Mouse (Mus musculus): Measurements from ENCODE around the gene Arid3a. TPM values are rescaled to one million over a fixed set of nuclear protein-coding genes. Genes with fewer than 3 reads are reported as not detected.
"Not testable (repeated sequence)": the region's sequence is repeated elsewhere in the genome, so short reads cannot be mapped to it uniquely, and the experiment has no call there.

Gene Arid3a
- polyA plus RNA-seq, 1 experiment from 2014 or later: 3.2 TPM

- Histone ChIP-seq H3K9me3 (no peaks in the 10 kb centered on the region), H3K36me3 (peaks cover 6% of the 10 kb centered on the region; the same call in 1 of the 2 replicates), H3K27ac (replicated peaks) (no peak within 1 kb of the TSS), H3K9ac (no peak within 1 kb of the TSS), H3K27me3 (0 out of 2 replicates have a peak, but pooled peaks cover 3% of the 10 kb centered on the region), H3K4me3 (no peak within 1 kb of the TSS), H3K4me2 (no peak within 1 kb of the TSS), H3K4me1 (replicated peaks) (no peaks in the 10 kb centered on the region)
- WGBS: 37% methylated on average over 5 of the region's 5 CpGs
- ATAC-seq (ENCODE audit: low FRiP score, low read depth): no peak
These were observed 36.2 kb upstream of the Arid3a start, which contains the start of gene Cfd for GRCm38 (mm10) chr10:79890670-79891069. Cfd (plus strand) TSS chr10:79890853.

DNA sequence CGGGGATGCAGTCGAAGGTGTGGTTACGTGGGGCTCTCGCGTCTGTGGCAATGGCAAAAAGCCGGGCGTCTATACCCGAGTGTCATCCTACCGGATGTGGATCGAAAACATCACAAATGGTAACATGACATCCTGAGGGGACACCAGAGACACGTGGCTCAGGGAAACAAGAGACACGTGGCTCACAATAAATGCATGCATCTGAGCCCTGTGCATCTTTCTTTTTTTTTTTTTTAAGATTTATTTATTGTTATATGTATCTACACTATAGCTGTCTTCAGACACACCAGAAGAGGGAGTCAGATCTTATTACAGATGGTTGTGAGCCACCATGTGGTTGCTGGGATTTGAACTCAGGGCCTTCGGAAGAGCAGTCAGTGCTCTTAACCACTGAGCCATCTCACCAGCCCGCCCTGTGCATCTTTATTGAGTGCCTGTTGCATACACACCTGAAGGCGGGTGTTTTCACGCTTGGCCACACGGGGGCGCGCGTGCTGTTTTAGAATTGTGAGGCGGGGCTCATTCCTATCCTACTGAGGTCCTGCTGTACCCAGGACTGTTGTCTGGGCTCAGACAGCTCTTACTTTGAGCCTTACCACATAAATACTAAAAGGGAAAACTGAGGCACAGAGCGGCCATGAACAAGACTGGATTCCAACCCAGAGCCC lies 34.3 kb upstream of the Arid3a start:
- H3K9me3 ChIP-seq; H3K9ac ChIP-seq; H3K4me2 ChIP-seq; H3K27me3 ChIP-seq; H3K4me3 ChIP-seq; H3K4me1 ChIP-seq (replicated peaks); H3K27ac ChIP-seq (replicated peaks): not testable (repeated sequence)
- peaks cover 10% of the 10 kb centered on the region; the same call in 1 of the 2 replicates for H3K36me3 ChIP-seq
- ATAC-seq (ENCODE audit: low FRiP score, low read depth): peak; percentile 46; the same call in 1 of the 2 replicates
- WGBS: 44% methylated on average over 22 of the region's 22 CpGs

- WGBS: 88% methylated on average over 16 of the region's 16 CpGs
- peaks cover 17% of the 10 kb centered on the region; the same call in 1 of the 2 replicates for H3K36me3 ChIP-seq
- no peak for ATAC-seq (ENCODE audit: low FRiP score, low read depth)
These were observed 30.5 kb upstream of the Arid3a start for GRCm38 (mm10) chr10:79896306-79896705.

GRCm38 (mm10) chr10:79896814-79897213 lies 30.0 kb upstream of the Arid3a start:
- peaks cover 17% of the 10 kb centered on the region; the same call in 1 of the 2 replicates for H3K36me3 ChIP-seq
- H3K4me3 ChIP-seq: no peak overlapping the region
- 86% methylated on average over 13 of the region's 13 CpGs for WGBS

More at GRCm38 (mm10) chr10:79896306-79896705, 30.5 kb upstream of the Arid3a start:
- Histone ChIP-seq H3K9ac (no peak overlapping the region), H3K4me3 (no peak overlapping the region), H3K4me2 (no peak overlapping the region), H3K4me1 (replicated peaks) (peaks cover 9% of the 10 kb centered on the region; the same call in 1 of the 2 replicates), H3K27ac (replicated peaks) (no peak overlapping the region), H3K9me3 (no peaks in the 10 kb centered on the region), H3K27me3 (0 out of 2 replicates have a peak, but pooled peaks cover 2% of the 10 kb centered on the region)

DNA sequence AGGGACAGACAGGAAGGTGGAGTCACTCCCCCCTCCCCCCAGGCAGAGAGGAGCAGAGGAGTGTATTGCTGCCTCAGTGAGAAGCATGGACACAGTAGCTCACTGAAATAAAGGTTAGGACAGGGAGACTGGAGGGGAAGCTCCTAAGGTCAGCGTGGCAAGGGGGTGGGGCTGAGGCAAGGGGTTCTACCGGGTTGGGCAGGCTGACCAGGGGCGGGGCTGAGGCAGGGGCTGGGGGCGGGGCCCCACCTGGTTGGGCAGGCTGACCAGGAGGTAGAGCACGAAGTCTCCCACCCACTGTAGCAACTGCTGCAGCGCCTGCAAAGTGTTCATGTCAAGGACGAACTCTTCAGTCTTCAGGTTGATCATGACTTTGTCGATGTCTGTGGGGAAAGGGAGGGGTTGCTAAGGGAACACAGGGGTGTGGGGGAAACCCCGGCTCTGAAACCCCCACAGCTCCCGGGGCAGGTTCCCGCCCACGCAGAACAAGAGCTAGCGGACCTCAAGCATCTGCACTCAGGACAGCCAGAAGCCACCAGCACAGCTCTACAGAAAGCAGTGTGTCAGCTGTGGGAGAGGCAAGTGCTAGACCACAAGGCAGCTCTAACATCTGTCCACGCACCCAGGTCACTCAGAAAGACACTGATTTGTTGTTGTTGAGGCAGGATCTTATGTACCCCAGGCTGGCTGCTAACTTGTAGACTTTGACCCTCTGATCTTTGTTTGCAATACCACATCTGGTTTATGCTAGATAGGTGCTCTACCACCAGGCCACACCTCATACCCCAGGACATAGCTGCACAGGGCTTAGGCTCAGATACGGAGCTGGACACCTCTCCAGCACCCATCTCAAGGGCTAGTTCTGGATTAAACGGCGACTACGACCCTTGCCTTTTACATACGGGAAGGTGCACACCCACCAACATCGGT lies 29.3 kb upstream of the Arid3a start:
- Histone ChIP-seq H3K4me2 (no peak overlapping the region), H3K27ac (replicated peaks) (no peak overlapping the region), H3K9me3 (no peaks in the 10 kb centered on the region), H3K9ac (no peak overlapping the region), H3K4me1 (replicated peaks) (peaks cover 12% of the 10 kb centered on the region; the same call in 1 of the 2 replicates), H3K36me3 (peaks cover 21% of the 10 kb centered on the region; the same call in 1 of the 2 replicates), H3K4me3 (no peak overlapping the region), H3K27me3 (0 out of 2 replicates have a peak, but pooled peaks cover 2% of the 10 kb centered on the region)
- no peak for ATAC-seq (ENCODE audit: low FRiP score, low read depth)
- WGBS: 54% methylated on average over 20 of the region's 20 CpGs

More at GRCm38 (mm10) chr10:79896814-79897213, 30.0 kb upstream of the Arid3a start:
- peaks cover 12% of the 10 kb centered on the region; the same call in 1 of the 2 replicates for H3K4me1 ChIP-seq (replicated peaks)
- ATAC-seq (ENCODE audit: low FRiP score, low read depth): no peak
- no peak overlapping the region for H3K4me2 ChIP-seq
- H3K9me3 ChIP-seq: no peaks in the 10 kb centered on the region
- H3K27me3 ChIP-seq: 0 out of 2 replicates have a peak, but pooled peaks cover 2% of the 10 kb centered on the region
- H3K9ac ChIP-seq: no peak overlapping the region
- H3K27ac ChIP-seq (replicated peaks): no peak overlapping the region

DNA sequence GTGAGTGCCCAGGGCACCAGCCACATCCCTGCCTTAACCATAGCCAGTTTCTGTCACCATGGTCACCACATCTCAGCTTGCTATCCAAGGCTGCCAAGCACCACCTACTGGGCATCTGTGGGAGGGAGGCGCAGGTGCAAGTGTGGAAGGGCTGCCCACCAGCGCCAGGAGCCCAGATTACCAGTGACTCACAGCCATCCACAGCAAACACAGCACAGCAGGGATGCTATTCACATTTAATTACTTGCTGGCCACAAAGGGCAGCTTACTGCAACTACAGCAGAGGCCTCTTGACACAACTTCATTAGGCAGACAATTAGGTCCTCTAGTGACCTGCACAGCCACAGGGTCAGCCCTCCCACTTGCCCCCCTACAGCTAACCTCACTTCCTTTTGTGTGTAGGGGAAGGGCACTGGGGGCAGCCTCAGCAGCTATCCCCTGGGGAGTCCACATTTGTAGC lies 25.9 kb upstream of the Arid3a start:
- peak; percentile 61; the same call in 1 of the 2 replicates for ATAC-seq (ENCODE audit: low FRiP score, low read depth)
- H3K4me2 ChIP-seq: no peak overlapping the region
- H3K27ac ChIP-seq (replicated peaks): peak overlapping the region; percentile 21; the same call in 1 of the 2 replicates
- H3K9ac ChIP-seq: no peak overlapping the region
- no peak overlapping the region for H3K4me3 ChIP-seq
- H3K27me3 ChIP-seq: 0 out of 2 replicates have a peak, but pooled peaks cover 2% of the 10 kb centered on the region
- no peaks in the 10 kb centered on the region for H3K9me3 ChIP-seq
- peaks cover 30% of the 10 kb centered on the region for H3K36me3 ChIP-seq
- peaks cover 12% of the 10 kb centered on the region; the same call in 1 of the 2 replicates for H3K4me1 ChIP-seq (replicated peaks)
- 13% methylated on average over 2 of the region's 2 CpGs for WGBS

DNA sequence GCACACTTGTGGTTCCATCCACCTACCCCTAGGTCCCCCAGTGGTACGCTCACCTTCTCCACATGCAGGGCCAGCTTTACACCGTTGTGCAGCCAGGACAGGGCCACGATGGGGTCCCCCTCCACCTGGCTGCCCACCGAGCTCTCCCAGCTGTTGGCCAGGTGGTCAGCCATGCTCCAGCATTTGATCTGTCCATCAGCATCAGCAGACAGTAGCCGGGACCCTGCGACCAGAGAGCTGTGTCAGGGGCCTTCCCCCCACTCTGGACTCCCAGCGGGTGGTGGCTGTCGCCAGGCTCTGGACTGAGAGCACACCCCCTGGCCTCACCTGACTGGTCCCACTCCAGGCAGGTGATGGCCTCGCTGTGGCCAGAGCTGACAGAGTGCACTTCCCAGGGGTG lies 20.1 kb upstream of the Arid3a start:
- no peak for ATAC-seq (ENCODE audit: low FRiP score, low read depth)
- peaks cover 35% of the 10 kb centered on the region for H3K36me3 ChIP-seq
- H3K4me3 ChIP-seq: no peak overlapping the region
- H3K9ac ChIP-seq: no peak overlapping the region
- peaks cover 12% of the 10 kb centered on the region for H3K4me1 ChIP-seq (replicated peaks)
- H3K9me3 ChIP-seq: no peaks in the 10 kb centered on the region
- H3K4me2 ChIP-seq: no peak overlapping the region
- 95% methylated on average over 9 of the region's 9 CpGs for WGBS
- no peaks in the 10 kb centered on the region for H3K27me3 ChIP-seq
- no peak overlapping the region for H3K27ac ChIP-seq (replicated peaks)

DNA sequence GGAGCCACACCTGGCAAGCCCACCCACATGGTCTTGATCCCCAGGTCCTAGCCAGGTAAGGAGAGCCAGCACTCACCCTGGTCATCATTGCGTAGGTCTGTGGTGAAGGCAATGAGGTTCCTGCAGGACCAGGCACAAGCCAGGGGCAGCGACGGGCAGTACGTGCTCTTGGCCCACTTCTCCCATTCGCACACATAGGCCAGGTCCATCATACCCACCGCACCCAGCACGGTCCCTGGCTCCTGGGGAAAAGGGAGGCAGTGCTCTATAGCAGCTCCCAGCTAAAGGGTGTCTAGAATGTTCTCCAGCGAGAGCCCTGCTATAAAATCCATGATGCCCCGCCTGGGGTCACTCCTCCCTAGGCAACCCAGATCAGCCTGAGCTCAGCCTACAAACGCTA lies 19.4 kb upstream of the Arid3a start:
- H3K27ac ChIP-seq (replicated peaks): no peak overlapping the region
- no peak overlapping the region for H3K4me2 ChIP-seq
- peak overlapping the region; percentile 92 for H3K4me3 ChIP-seq
- WGBS: 95% methylated on average over 10 of the region's 10 CpGs
- H3K4me1 ChIP-seq (replicated peaks): peaks cover 12% of the 10 kb centered on the region
- H3K36me3 ChIP-seq: peaks cover 33% of the 10 kb centered on the region
- no peaks in the 10 kb centered on the region for H3K27me3 ChIP-seq
- no peaks in the 10 kb centered on the region for H3K9me3 ChIP-seq
- no peak for ATAC-seq (ENCODE audit: low FRiP score, low read depth)
- no peak overlapping the region for H3K9ac ChIP-seq

DNA sequence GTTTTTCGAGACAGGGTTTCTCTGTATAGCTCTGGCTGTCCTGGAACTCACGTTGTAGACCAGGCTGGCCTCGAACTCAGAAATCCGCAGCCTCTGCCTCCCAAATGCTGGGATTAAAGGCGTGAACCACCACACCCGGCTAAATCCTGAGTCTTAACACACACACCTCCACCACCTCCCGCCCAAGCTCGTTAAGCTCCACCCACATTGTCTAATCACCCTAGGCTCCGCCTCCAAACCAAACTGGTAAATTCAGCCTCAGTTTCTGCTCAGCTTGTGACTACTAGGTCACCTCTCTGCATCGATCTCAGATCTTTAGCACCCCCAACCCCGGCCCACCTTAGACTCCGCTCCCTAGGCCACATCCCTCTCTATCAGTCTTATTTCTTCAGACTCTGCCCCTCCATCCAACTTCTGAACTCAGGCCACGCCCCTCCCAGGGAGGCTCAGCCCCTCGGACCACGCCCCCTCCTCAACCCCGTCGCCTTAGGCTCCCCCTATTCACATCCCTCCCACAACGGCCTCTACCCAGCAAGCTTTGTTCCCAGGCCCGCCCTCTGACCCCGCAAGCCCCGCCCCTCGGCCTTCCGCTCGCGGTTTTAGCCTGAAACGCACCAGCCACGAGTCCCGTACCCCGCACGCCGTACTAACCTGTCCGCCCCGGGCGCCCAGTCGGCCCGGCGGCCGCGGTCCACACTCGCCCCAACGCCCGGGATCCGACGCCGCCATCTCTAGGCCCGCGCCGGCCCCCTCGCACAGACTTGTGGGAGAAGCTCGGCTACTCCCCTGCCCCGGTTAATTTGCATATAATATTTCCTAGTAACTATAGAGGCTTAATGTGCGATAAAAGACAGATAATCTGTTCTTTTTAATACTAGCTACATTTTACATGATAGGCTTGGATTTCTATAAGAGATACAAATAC lies 18.4 kb upstream of the Arid3a start, which contains the start of gene Med16:
Gene Med16, minus strand, starts transcription at position 757 of the 925 bp plus-strand sequence.
- WGBS: 1% methylated on average over 52 of the region's 52 CpGs
- H3K36me3 ChIP-seq: peaks cover 31% of the 10 kb centered on the region
- H3K4me3 ChIP-seq: peak within 1 kb of the TSS; percentile 92
- peaks cover 12% of the 10 kb centered on the region for H3K4me1 ChIP-seq (replicated peaks)
- peak within 1 kb of the TSS; percentile 96 for H3K9ac ChIP-seq
- H3K4me2 ChIP-seq: peak within 1 kb of the TSS; percentile 59
- no peaks in the 10 kb centered on the region for H3K27me3 ChIP-seq
- H3K27ac ChIP-seq (replicated peaks): peak within 1 kb of the TSS; percentile 100
- peak; percentile 94 for ATAC-seq (ENCODE audit: low FRiP score, low read depth)
- no peaks in the 10 kb centered on the region for H3K9me3 ChIP-seq

DNA sequence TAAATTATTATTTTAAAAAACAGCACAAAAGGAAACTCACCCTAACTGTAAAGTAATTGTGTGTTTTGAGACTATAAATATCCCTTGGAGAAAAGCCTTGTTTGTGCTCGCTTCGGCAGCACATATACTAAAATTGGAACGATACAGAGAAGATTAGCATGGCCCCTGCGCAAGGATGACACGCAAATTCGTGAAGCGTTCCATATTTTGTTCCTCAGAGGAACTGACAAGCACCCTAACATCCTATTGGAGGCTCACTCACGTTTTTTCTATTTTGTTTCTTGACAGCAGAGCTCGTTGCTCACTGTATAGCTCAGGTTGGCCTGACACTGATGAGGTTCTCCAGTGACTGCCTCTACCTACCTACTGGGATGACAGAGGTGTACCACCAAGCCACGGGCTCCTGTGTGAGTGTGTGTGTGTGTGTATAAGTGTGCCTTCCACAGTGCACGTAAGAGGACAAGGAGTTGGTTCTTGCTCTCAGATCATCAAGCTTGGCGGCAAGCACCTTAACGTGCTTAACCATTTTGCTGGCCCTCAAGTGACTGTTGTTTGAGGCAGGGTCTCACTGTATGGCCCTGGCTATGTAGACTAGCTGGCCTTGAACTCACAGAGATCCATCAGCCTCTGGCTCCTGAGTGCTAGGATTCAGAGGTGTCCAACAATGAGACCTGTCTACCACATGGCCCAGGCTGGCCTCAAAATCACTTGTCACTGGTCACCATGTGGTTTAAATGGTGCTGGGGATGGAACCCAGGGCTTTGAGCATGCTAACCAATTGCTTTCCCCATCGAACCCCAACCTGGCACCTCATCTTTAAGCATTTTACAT lies 17.5 kb upstream of the Arid3a start:
- H3K9ac ChIP-seq: peak overlapping the region; percentile 96
- peaks cover 24% of the 10 kb centered on the region for H3K36me3 ChIP-seq
- peak overlapping the region; percentile 100 for H3K27ac ChIP-seq (replicated peaks)
- no peaks in the 10 kb centered on the region for H3K9me3 ChIP-seq
- no peaks in the 10 kb centered on the region for H3K27me3 ChIP-seq
- H3K4me2 ChIP-seq: peak overlapping the region; percentile 59
- peaks cover 19% of the 10 kb centered on the region for H3K4me1 ChIP-seq (replicated peaks)
- WGBS: 20% methylated on average over 14 of the region's 14 CpGs
- H3K4me3 ChIP-seq: peak overlapping the region; percentile 92
- ATAC-seq (ENCODE audit: low FRiP score, low read depth): peak; percentile 53; the same call in 1 of the 2 replicates
